Mouse (Mus musculus) embryo, embryonic 11.5 days (tissue): ENCODE measurements around the gene Tinagl1.

Experiments
- DNase-seq: peaks from one replicate; pipeline ENCODE4 v3.0.0-alpha.2; 2012; ENCODE audit warnings: low read depth, low spot score

The Tinagl1 gene

DNA sequence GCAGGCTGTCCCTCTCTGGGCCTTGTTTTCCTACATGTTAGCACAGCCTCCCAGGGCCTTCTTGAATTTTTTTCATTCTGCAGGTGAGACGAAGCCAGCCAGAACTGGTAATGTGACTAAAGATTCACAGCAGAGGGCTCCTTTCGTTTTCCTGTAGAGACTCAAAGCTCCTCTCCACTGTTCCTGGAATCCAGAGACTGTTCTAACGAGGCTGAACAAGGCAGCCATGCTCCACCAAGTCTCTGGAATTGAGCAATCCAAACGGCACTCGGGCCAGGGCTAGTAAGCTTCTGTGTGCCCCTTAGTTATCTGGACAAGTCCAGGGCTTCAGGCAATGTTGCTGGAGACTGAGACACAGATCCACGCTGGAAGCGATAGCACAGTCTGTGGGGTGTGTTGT lies 2.6 kb upstream of the Tinagl1 start:
- DNase-seq, result no peak

DNA sequence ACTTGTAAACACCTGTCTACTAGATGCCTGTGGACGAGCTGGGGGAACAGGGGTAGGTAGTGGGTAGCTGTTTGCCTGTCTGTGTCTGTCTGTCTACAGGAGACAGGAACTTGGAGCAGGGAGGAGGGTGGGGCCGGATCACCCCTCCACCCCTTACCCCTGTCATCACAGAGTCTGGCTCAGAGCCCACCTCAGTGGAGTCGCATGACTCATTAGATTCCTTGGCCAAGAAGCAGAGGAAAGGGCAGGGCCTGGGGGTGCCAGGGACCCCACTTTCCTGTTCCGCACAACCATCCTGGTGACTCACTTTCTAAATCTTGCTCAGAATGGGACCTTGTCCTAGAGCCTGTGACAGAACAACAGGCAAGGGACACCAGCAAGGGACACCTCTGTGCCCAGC lies 2.2 kb upstream of the Tinagl1 start:
- no peak for DNase-seq

DNA sequence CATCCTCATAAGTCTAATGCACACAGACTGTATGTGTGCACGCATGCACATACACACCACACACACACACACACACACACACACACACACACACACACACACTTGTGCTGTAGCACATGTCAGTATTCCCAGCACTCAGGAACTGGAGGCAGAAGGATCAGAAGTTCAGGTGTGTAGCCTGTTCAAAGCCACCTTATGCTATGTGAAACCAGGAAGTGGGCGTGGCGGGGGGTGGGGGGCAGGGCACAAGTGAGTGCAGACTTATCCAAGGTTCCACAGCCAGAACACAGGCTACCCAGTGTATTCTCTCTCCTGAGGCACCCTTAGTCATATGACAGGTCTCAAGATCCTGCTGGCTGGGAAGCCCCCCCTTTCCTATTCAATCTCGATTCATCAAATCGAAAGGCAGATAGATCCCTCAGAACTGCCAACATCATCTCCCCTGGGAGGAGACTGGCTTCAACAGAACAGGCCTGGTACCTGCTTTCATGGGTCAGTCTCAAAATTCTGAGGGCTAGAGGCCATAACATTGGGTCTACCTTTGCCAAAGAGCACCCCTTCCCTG lies 1.3 kb upstream of the Tinagl1 start:
- no peak for DNase-seq

DNA sequence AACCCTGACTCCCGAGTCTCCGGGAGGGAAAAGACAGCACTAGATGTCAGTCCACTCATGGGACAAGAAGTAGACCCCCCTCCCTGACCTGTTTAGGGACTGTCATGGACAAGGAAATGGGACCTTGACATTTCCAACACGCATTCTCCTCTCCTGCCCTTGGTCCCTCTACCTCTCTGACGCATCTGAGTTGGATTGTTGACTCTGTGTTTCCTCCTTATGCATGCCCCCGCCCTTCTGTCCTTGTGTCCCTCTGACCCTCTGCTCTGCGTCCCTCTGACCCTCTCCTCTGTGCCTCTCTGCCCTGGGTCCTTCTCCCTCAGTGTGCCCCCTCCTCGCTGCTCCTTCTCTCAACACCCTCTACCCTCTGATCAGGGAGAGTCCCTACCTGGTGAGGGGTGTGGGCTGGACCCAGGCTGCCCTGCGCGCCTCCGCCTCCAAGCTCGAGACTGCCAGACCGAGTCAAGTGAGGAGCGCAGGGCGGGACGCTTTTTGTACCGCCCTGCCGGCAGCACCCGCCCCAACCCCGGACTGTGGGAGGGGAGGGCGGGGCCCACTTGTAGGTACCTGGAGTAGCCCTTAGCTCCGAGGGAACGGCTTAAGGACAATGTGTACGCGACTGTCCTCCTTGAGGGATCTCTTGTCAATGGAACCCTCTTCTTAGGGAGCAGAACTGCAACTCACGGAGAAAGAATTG lies 439 bp downstream of the Tinagl1 start:
- DNase-seq, result no peak

DNA sequence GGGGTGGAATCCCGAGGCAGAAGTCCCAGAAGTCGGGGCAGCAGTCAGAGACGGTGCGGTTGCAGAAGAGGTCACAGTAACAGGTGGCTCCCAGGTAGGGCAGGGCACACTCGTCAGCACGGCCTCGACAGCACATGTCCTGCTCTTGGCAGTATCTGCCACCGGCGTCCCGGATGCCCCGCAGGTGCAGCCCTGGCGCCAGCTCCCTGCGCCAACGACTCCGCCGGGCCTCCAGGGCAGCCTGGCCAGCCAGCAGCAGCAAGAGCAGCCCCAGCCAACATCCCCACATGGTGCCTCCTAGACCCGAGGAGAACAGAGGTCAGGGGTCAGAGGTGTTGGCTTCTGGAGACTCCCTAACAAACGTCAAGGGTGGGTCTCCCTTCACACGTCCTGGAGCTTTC lies 1.0 kb downstream of the Tinagl1 start:
- no peak for DNase-seq

DNA sequence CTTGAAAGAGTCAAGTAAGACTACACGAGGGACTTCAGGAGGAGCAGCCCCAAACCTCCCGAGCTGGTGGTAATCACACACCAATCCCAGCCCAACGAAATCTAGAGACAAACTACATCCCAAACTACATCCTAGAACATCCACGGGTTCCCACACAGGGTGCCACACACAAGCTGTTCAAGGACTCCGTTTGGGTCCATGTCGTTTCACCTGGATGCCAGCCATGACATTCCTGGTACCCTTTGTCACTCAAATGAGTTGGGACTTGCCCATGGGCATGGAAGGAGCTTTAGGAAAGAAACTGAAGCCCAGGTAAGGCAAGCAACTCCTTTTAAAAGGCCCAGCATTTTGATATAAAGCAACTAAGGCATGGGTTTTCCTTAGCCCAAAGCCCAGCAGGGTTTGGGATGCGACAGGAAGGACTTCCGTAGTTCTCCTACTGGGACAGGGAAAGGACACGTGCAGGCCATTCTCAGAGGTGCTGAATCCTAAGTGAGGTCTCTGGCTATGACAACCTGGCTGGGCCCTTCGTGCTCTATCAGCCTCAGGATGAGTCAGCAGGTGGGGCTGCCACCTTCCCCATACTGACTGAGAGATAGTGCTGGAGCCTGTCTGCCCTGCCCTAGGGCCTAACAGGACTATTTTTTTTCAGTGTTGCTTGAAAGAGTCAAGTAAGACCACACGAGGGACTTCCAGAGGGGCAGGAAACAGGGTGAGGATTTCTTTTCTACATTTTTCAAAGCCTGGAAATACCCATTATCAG lies 1.7 kb downstream of the Tinagl1 start:
- DNase-seq, result no peak

DNA sequence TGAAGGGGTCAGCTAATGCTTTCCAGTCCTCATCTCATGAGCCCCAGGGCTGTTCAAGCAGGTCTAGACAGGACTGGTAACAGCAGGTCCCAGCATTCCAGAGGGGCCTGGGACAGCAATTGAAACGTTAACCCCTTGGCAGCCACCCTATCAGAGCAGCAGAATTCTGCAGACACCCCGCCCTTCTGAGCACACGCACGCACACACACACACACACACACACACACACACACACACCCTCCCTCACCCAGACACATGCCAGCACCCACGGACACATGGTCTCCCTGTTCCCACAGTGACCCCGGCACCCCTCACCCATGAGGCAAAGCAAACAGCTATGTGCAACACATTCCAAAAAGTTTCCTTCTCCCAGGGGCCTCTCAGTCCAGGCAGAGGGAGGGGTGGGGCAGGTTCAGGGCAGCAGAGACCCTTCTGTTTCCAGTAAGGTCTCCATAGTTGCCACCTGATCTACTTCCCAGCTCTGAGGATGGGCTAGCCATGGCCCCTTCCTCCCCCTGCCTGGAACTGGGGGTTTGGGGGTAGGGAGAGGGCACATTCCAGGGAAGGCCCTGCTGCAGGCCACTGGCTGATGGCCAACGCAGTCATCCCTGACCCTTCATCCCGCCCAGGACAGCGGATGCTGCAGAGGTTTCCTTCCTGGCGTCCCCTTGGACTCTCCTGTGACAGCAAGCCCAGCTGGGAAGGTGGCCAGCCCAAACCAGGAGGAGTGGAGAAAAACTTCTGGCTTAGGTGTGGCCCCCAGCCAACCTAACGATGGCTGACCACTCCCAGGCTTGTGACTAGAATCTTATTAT lies 2.8 kb downstream of the Tinagl1 start:
- no peak for DNase-seq

DNA sequence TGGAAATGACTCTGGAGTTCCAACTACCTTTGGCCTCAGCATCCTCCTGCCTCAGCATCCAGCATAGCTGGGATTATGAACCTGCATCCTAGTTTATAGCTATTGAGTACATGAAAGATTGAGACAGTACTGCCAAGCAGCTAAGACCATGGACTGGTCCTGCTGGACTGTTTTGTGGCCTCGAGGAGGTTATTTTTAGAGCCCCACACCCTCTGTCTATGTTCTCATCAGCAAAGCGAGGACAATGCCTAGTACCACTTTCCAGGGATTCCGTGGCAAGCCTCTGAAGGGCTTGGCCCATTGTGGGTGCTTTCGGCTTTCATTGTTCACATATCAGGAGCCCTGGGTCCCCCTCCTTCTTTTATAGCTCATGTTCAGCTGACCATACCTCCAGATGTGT lies 4.6 kb downstream of the Tinagl1 start:
- DNase-seq, result no peak

DNA sequence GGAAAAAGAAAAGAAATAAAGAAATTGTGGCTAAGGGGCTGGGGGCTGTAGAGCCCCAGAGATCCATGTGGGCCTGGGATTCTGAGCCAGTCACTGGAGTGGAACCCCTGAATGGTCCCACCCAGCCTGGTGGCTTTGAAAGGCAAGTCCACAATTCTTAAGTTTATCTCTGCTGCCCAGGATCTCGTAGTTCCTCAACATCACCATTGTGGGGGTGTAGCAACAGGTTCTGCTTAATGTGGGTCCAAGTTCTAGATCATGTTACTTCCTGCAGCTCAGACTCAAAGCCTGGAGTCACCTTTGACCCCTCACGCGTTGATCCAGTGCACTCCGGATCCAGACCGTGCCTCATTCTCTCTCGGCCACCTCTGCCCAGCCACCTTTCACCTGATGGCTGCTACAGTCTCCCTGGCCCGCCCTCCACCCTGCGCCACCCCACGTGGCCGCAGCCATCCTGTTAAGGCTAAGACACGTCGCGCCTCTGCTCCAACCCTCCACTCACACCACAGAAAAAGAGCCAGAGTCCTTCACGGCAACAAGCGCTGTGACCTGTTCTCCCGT lies 5.4 kb downstream of the Tinagl1 start:
- no peak for DNase-seq

DNA sequence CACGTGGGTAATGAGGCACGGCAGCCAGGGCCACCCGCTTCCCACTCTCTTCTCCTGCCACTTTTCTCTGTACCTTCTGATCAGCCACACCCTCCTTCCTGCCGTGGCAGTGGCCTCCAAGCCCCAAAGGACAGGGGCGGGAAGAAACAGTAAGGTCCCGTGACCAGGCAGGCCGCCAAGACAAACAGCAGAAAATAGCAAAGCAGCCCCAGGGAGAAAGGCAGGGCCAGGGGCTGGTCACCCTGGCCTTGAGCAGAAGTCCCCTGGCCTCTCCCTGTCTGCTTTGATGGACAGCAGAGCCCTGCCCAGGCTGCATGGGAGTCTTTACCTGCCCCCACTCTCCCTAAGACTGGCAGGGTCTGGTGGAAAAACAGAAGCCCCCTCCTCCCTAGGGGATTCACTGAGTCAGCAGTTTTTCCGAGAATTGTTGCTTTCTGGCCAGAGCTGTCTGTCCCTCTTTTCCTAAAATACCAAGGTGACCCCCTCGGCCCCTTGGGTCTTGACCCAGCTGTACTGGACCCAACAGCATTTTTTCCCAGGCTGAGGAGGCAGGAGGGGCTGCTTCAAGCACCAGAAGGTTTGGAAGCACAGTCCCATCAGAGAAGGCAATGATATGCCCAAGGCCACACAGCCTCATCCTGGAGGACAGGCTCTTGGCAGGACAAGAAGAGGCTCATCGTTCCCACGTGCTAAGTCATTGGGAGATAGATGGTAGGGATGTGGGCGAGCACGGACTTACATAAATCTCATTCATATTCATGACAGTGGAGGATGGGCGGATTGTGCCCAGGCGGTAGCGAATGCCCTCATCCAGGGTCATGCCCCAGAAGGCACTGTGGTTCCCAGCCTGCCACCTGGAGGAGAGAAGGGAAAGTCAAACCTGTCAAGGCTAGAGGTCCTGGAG lies 6.4 kb downstream of the Tinagl1 start:
- DNase-seq, result no peak

DNA sequence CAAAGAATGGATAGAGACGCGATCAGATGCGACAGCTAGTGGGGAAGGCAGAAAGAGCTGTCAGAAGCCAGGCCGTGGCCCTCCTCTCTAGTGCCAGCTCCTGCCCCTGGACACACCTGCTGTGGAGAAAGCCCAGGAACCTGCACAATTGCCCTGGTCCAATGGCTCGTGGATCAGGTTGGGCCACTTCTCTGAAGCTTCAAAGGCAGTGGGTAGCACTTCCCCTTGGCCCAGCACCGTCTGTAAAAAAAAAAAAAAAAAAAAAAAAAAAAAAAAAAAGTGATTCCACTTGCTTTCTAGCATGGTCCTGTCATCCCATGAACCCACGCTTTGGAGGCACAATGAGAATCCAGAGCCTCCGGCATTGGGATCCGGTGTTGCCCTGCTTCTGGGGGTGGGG lies 7.1 kb downstream of the Tinagl1 start:
- no peak for DNase-seq

DNA sequence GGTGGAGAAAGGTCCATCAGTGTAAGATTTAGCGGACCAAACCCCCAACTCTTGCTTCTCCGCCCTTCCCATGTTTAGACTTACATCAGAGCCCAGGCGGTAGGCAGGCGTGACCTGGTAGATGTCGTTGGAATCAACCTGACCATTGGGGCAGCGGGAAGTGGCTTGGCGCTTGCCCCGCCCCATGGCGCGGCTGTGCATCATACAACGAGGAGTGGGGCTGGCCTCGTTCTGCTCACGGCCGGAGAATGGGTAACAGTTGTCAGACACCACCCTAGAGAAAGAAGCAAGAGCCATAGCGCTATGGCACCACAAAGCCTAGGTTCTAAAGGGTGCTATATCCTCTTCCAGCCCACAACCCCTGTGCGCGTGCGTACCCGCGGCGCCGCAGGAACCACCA lies 7.6 kb downstream of the Tinagl1 start:
- no peak for DNase-seq

DNA sequence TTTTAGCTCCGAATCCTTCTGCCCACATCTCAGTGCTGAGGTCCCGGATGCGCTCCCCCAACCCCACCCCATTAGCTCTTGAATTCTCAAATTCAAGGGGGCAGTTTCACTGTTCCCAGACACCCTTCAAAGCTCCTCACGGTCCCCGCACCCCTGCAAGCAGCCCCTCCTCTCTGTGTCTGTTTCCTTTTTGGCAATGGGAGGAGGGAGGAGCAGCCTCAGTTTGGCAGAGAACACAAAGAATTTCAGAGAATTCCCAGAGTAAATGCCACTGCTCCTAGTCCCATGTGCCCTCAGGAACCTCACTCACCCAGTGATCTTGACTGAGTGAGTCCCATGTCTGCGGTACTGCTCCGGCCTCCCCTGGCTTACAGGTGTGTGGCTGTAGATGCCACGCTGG lies 8.3 kb downstream of the Tinagl1 start:
- DNase-seq, result no peak

DNA sequence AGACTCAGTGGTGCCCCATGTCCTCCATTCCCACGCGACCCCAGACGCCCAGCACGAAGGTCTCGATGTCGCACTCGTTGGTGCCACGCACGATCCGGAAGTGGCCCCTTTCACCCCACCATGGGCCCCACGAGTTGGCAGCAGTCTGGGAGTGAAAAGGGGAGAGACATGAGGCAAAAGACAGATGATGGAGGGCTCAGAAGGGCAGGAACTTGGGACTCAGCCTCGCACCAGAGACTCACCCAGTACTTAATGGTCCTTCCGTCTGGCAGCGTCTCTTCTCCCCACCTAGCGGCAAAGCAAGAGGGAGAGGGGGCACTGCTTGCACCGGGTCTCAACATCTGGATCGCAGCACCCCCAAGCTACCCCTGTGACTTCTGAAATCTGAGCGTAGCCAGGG lies 8.9 kb downstream of the Tinagl1 start:
- DNase-seq, result no peak

DNA sequence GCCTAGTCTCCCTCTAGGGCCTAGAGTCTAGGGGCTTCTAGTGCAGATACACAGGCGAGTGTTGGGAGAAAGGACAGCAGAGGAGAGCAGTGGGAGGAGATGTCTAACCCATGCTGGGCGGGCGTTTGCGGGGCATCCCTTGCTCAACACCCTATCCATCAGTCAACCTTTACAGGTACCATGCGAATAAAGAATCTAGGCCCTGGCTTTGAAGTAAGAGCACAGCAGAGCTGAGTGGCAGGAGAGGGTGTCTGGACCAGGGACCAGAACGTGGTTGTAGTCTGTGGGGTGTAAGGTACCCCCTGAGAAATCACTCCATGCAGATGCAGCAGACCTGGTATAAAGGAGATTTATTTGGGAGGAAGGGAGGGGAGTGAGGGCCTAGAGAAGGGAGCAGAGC lies 10.8 kb downstream of the Tinagl1 start:
- no peak for DNase-seq

DNA sequence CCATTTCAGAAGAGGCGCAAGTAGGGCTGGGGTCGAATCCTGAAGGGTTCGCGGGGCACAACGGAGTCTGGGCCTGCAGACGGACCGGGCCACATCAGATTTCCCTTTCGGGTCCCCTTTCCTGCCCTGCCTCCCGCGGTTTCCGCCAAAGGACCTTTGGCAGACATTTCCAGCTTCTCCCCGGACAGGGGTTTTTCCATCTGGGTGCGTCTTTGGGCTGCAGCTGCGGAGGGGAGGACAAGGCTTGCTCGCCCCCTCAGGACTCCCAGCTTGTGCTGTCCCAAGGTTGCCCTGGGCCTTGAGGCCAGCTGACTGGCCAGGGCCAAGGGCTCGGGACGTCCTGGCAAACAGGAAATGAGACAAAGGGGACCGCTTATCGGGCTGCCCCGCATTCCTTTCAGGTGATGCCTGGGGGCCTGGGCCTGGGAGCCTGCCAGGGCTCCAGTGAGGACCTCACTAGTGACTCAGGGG lies 11.5 kb downstream of the Tinagl1 start:
- DNase-seq, result no peak

DNA sequence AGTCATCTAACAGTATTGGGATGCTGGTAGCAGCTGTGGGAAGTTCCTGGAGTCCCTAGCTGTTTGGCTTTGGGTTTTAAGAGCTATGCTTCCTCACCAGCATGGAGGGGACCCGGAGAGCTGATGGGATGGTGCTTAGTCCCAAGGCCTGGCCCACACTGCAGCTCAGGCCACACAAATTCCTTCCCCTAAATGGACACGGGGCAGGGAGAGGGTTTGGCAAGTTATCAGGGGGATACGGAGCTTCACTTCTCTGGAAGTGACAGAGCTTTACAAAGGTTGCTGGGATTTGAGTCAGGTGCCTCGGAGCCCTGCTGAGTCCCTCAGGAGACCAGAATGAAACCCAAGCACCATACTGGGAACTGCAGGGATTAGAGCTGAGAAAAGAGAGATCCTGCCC lies 13.6 kb downstream of the Tinagl1 start:
- DNase-seq, result no peak

DNA sequence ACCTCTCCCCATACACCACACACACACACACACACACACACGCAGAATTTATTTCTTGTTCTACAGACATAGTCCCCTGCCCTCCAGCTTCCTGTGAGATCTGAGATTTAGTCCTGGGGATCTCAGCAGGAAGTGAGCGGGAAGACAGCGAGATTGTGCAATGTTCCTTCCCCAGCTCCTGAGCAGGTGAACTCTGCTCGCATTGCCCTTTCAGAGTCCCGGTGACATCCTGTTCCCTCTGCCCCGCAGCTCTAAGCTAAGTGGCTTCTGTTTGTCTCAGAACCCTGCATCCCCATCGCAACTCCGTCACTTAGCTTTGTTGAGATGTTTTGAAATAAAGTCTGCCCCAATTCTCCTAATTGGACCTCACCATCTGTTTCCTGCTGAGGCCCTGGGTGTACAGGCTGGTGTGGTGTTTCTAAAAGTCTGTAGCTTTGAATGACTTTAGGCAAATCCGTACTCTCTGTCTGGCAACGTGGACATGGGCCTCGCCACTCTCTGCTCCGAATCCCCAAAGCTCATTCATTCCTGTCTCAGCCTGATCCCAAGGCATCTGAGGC lies 18.0 kb downstream of the Tinagl1 start:
- DNase-seq, result no peak

DNA sequence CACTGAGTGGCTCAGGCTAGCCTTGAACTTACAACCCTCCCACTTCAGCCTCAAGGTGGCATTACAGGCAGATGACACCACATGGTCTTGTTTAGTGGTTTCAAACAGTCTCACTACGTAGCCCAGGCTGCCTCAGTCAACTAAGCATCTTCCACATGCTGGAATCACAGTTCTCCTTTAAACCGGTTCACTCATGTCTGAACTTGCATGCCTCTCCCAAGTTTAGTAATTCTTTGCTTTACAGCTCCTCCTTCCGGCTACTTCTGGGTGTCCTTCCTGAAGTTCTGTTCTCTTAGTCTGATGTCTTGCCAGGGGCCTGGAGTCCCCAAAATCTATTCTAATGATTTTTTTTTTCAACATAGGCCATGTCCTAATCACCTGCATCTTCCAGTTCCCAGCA lies 20.7 kb downstream of the Tinagl1 start:
- no peak for DNase-seq

DNA sequence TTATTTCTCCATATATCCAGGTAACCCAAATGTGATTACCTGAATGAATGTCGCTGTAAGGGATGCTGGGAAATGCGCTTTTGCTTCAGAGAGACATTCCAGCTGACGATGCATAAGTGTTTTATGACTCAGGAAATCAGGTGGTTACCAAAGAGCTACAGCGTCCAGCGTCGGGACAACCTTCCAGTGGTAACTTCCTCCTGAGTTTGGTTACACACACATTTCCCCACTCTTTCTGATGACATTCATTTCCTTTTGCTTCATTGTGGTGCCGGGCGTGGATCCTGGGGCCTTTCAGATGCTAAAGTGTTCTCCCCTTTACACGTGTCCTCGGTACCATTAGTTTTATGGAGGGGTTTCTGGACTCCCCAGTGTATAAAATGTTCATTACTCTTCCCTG lies 26.5 kb downstream of the Tinagl1 start:
- DNase-seq, result no peak
